Mouse (Mus musculus) kidney, adult 8-10 months (tissue): ENCODE measurements around the gene Fcer1g.

Experiments used
- DNase-seq, 2 experiments: peaks; one replicate each; pipeline ENCODE4 v3.0.0; 2022

The Fcer1g gene

GRCm38 (mm10) chr1:171265971-171266744 lies 32.0 kb upstream of the Fcer1g start:
- DNase-seq = no peak

GRCm38 (mm10) chr1:171263666-171264461 lies 29.7 kb upstream of the Fcer1g start:
- DNase-seq = no peak

- DNase-seq = peak in 1 of 2 experiments; percentile 49
Measured at GRCm38 (mm10) chr1:171263185-171263611, 29.0 kb upstream of the Fcer1g start.

- DNase-seq = peak in 1 of 2 experiments; percentile 62
Measured at GRCm38 (mm10) chr1:171262594-171263130, 28.5 kb upstream of the Fcer1g start.

- DNase-seq = no peak
Measured at GRCm38 (mm10) chr1:171260316-171260715, 26.2 kb upstream of the Fcer1g start.

GRCm38 (mm10) chr1:171258921-171259320 lies 24.8 kb upstream of the Fcer1g start:
- DNase-seq = no peak

- no peak for DNase-seq
Measured at GRCm38 (mm10) chr1:171257781-171258180, 23.6 kb upstream of the Fcer1g start.

- peak; percentile 50 to 70 for DNase-seq
Measured at GRCm38 (mm10) chr1:171256937-171257548, 22.9 kb upstream of the Fcer1g start.

- peak; percentile 57 to 76 for DNase-seq
Measured at GRCm38 (mm10) chr1:171256095-171256818, 22.1 kb upstream of the Fcer1g start.

- DNase-seq = no peak
Measured at GRCm38 (mm10) chr1:171252415-171252814, 18.2 kb upstream of the Fcer1g start.

- no peak for DNase-seq
Measured at GRCm38 (mm10) chr1:171251594-171252324, 17.6 kb upstream of the Fcer1g start.

- DNase-seq = no peak
Measured at GRCm38 (mm10) chr1:171250680-171251593, 16.8 kb upstream of the Fcer1g start, which contains the start of gene Ndufs2. Gene Ndufs2 (minus strand): TSS chr1:171251388.

- no peak for DNase-seq
Measured at GRCm38 (mm10) chr1:171249913-171250600, 15.9 kb upstream of the Fcer1g start, which contains the start of gene Adamts4. Gene Adamts4 (plus strand): TSS chr1:171250421.

GRCm38 (mm10) chr1:171248386-171249226 lies 14.4 kb upstream of the Fcer1g start:
- DNase-seq = no peak

GRCm38 (mm10) chr1:171247916-171248315 lies 13.8 kb upstream of the Fcer1g start:
- no peak for DNase-seq

- no peak for DNase-seq
Measured at GRCm38 (mm10) chr1:171247453-171247841, 13.3 kb upstream of the Fcer1g start.

GRCm38 (mm10) chr1:171246709-171247452 lies 12.7 kb upstream of the Fcer1g start:
- peak; percentile 97 to 98 for DNase-seq

- no peak for DNase-seq
Measured at GRCm38 (mm10) chr1:171245353-171245752, 11.2 kb upstream of the Fcer1g start.
